Mouse (Mus musculus) forelimb bud, embryonic 11.5 days (tissue): ENCODE results near the gene Olfr194.
"Not testable (repeated sequence)": the region's sequence is repeated elsewhere in the genome, so short reads cannot be mapped to it uniquely, and the experiment has no call there.

Source experiments
- DNase-seq: peaks from one replicate; pipeline ENCODE4 v3.0.0-alpha.2; 2012; ENCODE audit warnings: low read depth, low spot score

Gene Olfr194

DNA sequence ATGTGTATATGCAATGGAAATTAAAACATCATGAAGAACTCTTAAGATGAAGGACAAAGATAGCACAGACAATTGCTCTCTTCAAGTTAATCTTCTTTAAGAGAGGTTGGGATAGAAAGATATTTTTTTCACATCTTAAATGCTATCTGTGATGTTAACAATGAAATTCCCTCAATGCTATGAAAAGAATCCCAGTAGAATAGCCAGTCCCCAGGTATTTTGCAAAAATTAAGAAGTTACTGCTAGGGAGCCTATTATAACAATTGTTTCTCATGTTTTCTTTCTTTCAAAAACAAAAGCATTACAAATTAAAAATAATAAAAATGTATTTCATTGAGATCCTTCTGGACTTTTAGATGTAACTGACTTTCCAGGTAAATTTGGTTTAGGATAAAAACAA lies at the start of gene Olfr194:
TSS of gene Olfr194 (minus strand) at position 101 of the 400 bp plus-strand sequence.
- DNase-seq, result no peak

DNA sequence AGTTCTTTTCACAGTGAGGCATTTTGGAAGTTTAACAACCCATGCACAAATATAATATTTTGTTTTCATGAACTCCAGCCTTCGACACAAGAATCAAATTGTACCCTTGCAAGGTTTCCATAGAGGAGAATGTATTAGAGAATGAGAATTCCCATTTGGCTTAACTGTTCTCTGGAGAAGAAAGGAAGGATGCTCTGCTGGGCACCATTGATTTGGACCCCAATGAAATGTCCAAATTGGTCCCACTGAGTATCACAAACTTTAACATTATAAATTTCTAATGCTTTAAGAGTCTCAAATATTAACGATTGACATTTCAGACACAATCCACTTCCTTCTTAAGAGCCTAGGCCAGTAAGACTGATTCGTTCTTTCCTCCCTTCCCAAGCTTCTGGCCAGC lies 49.5 kb upstream of the Olfr194 start, which contains the start of gene Olfr196:
TSS of gene Olfr196 (minus strand) at position 101 of the 400 bp plus-strand sequence.
- DNase-seq, result no peak

DNA sequence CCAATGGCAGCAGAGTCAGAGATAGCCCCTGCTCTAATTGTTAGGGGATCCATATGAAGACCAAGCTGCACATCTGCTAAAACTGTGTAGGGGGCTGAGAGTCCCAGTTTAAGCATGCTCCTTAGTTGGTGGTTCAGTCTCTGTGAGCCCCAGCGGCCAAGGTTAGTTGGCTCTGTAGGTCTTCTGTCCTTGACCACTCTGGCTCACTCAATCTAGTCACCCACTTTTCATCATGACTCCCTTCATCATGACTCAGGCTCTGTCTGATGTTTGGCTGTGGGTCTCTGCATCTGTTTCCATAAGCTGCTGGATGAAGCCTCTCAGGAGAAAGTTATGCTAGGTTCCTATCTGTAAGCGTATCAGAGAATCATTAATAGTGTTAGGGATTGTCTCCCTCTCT lies 31.1 kb upstream of the Olfr194 start:
- DNase-seq, result no peak

DNA sequence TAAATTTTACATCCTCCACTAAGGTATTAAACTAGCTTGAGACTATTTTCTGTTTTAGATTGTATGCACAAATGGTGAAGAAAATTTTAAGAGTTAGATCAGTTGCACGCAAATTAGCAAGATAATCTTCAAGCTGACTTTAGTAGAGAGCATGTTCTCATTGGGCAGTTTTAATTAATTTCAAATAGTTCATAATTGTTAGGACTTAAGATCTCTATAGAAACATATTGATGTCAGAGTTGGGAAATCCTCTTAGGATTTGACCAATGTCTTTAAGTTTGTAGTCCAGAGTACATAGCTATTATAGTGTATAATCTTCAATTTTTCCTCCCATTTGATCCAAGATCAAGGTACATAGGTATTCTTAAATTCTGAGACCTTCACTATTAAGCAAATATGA lies 25.9 kb upstream of the Olfr194 start, which contains the start of gene Olfr195:
TSS of gene Olfr195 (plus strand) at position 301 of the 400 bp plus-strand sequence.
- no peak for DNase-seq

DNA sequence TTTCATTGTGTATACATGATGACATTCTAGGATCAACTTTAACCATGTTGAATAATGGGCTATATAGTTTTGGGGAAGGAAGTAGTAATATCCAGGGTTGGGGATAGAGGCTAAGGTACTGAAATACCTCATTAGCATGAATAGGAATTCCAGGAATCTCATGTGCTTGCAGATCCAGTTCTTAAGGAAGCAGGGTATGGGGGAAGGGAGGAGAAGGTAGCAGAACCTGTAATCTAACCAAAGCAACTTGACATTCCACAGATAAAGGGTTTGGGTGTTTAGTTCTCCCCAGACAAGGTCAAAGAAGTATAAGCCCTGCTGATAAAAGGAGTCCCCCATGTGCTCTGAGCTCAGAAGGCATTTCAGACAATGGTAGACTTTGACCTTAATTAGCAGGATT lies 20.2 kb upstream of the Olfr194 start:
- peak; percentile 0 for DNase-seq

DNA sequence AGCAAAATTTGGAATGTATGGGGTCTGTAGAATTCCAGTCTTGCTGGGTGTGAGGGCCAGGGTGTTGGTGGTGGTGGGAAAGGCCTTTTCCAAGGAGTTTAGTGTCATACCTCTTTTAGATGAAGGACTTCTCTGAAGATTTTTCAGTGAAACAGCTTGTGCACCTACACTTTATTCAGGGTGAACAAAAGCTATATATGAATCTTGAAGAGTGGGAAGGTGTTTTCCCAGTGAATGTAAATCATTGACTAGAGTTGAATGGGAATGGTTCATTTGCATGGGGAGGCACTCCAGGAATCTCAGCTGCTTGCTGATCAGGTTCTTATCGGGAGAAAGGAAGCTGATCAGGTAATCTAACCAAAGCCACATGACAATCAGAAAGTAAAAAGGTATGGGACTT lies 9.9 kb upstream of the Olfr194 start:
- DNase-seq, result no peak

DNA sequence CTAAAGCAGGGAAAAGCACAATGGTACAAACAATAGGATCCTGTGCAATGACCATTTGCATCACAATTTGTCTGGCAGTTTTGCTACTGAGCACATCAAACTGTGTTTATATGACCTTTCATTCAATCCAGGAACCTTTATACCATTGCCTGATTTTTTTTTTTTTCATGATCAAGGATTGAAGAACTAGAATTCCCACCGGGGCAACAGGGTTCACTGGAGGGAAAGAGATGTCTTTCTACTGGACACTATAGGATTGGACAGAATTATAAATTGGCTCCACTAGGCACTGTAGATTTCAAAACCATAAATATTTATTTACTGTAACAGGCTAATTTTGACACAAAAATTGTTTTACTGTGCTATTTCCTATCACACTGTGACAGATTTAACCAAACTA lies 9.1 kb downstream of the Olfr194 start, which contains the start of gene Olfr193:
TSS of gene Olfr193 (minus strand) at position 101 of the 400 bp plus-strand sequence.
- DNase-seq, result no peak

DNA sequence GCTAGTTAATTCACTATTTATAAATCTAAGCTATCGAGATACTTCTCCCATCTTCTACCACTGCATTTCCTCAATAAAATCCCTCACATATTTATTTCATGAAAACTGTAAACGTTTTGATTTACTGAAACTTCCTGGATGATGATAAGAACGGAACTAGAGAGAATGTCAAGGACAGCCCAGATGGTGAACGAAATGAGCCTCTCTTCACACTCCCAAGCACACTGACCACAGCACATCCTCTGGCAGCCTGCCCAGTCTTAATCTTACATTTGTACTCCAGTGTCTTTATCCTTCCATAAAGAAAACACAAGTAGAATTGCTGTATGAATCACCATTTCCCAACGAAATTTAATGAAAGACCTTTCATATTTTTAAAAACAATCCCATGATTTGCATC lies 12.3 kb downstream of the Olfr194 start:
- DNase-seq, result not testable (repeated sequence)

DNA sequence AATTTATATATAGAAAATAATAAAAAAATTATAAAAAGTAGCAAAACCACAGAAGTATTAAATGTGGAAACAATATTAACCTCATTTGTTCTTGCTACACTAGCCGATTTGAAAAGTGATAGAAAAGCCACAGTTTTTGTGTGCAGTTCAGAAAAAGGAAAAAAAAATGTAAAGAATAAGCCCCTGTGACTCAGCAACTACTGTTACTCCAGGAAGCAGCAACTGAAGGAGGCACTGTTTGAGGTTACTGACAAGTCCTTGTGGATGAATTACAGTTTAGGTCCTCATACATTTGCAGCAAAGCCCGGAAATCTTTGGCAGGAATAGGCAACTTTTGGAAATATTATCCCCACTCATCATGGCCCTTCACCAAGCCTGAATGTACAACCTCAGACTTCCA lies 15.6 kb downstream of the Olfr194 start:
- no peak for DNase-seq

DNA sequence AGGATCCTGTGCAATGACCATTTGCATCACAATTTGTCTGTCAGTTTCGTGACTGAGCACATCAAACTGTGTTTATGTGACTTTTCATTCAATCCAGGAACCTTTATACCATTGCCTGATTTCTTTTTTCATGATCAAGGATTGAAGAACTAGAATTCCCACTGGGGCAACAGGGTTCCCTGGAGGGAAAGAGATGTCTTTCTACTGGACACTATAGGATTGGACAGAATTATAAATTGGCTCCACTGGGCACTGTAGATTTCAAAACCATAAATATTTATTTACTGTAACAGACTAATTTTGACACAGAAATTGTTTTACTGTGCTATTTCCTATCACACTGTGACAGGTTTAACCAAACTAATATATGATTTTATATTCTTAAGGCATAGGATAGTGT lies 31.1 kb downstream of the Olfr194 start, which contains the start of gene Olfr191:
TSS of gene Olfr191 (minus strand) at position 101 of the 400 bp plus-strand sequence.
- not testable (repeated sequence) for DNase-seq

DNA sequence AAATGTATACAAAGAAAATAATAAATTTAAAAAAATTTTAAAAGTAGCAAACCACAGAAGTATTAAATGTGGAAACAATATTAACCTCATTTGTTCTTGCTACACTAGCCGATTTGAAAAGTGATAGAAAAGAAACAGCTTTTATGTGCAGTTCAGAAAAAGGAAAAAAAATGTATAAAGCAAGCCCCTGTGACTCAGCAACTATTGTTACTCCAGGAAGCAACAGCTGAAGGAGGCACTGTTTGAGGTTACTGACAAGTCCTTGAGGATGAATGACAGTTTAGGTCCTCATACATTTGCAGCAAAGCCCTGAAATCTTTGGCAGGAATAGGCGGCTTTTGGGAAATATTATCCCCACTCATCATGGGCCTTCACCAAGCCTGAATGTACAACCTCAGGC lies 39.8 kb downstream of the Olfr194 start:
- DNase-seq, result not testable (repeated sequence)

DNA sequence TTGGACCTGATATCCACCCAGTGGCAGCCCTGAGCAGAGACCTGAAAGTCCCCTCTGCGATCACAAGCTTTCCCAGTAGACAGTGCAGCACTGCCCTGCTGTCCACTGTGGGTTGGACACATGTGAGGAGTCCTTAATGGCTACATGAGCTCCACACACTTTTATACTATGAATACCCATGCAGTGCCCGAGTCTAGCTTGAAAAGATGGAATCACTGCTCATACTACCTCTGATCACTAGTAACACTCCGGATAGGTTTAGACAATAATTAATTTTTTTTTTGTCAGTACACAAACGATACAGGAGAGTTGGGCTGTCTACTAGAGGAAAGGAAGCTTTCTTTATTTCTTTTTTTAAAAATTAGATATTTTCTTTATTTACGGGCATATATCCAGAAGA lies 43.0 kb downstream of the Olfr194 start, which contains the start of gene Olfr190:
TSS of gene Olfr190 (minus strand) at position 101 of the 400 bp plus-strand sequence.
- no peak for DNase-seq

DNA sequence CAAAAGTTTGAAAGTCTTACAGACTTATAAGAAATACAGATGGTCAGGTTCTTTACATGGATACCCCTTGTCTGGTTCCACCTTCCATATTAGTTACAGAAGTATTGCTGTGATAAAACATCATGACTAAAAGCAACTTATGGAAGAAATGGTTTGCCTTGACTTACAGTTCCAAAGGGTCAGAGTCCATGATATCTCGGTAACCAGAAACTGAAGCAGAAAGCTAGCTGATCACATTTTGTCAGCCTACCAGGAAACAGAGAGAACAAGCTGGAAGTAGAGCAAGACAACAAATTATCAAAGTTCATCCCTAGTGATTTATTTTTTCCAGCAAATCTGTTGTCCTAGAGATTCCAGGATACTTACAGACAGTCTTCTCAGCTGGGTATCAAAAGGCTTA lies 47.3 kb downstream of the Olfr194 start:
- DNase-seq, result no peak

DNA sequence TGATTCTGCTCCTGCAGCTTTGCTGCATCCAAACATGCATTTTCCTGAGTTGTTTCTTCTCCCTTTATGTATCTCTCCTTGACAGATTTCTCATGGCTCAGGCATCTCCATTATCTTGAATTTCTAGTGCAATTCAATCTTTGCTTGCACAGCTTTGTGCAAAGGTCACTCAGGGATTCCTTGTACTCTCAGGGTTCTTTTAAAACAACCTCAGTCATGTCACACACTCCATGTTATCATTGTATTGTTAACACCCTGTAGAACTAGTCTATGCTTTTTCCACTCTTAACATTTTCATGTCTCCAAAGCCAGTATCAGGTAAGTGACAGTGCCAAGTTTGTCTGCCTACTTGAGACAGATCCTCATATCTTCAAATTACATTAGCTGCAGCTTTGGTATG lies 49.1 kb downstream of the Olfr194 start:
- DNase-seq, result no peak
